Mouse (Mus musculus): ENCODE results near the gene Olfr895. TPM values are rescaled to one million over a fixed set of nuclear protein-coding genes. Genes with fewer than 3 reads are reported as not detected.

Gene Olfr895
- total RNA-seq (2021), result not detected in 2 replicates
- long read RNA-seq, result 0 reads

GRCm38 (mm10) chr9:38267551-38267950, at the start of gene Olfr895:
TSS of gene Olfr895 (plus strand) at chr9:38267851.
- DNase-seq, result no peak

- DNase-seq, result no peak
Measured at GRCm38 (mm10) chr9:38252474-38252873, 15.2 kb upstream of the Olfr895 start, which contains the start of gene Olfr143. TSS of gene Olfr143 (plus strand) at chr9:38252774.

GRCm38 (mm10) chr9:38290807-38291206, 23.2 kb downstream of the Olfr895 start, which contains the start of gene Olfr896-ps1:
TSS of gene Olfr896-ps1 (plus strand) at chr9:38291107.
- DNase-seq, result no peak

Other genes with a start within 250 kb of the Olfr895 start
- gene Olfr883, start 242.0 kb upstream of the Olfr895 start, total RNA-seq (2021), result not detected in 2 replicates
- not detected in 2 replicates for gene Olfr884, start 221.3 kb upstream of the Olfr895 start, total RNA-seq (2021)
- not detected in 2 replicates for gene Olfr885, start 206.5 kb upstream of the Olfr895 start, total RNA-seq (2021)
- not detected in 2 replicates for gene Olfr887, start 183.8 kb upstream of the Olfr895 start, total RNA-seq (2021)
- gene Olfr888, start 159.7 kb upstream of the Olfr895 start, total RNA-seq (2021), result not detected in 2 replicates
- 0.12 TPM in 1 of 2 replicates, not detected in the other for gene Olfr889, start 152.7 kb upstream of the Olfr895 start, total RNA-seq (2021)
- not detected in 2 replicates for gene Olfr890, start 125.3 kb upstream of the Olfr895 start, total RNA-seq (2021)
- not detected in 2 replicates for gene Olfr891, start 87.0 kb upstream of the Olfr895 start, total RNA-seq (2021)
- gene Olfr893, start 59.5 kb upstream of the Olfr895 start, total RNA-seq (2021), result not detected in 2 replicates
- not detected in 2 replicates for gene Olfr894, start 49.8 kb upstream of the Olfr895 start, total RNA-seq (2021)
- not detected in 2 replicates for gene Olfr143, start 15.1 kb upstream of the Olfr895 start, total RNA-seq (2021)
- not detected in 2 replicates for gene Olfr896-ps1, start 23.3 kb downstream of the Olfr895 start, total RNA-seq (2021)
- gene Olfr25, start 61.2 kb downstream of the Olfr895 start, total RNA-seq (2021), result not detected in 2 replicates
- not detected in 2 replicates for gene Olfr898, start 80.6 kb downstream of the Olfr895 start, total RNA-seq (2021)
- gene Olfr250, start 99.0 kb downstream of the Olfr895 start, total RNA-seq (2021), result not detected in 2 replicates
- gene Olfr251, start 109.2 kb downstream of the Olfr895 start, total RNA-seq (2021), result not detected in 2 replicates
- not detected in 2 replicates for gene Olfr147, start 133.8 kb downstream of the Olfr895 start, total RNA-seq (2021)
- not detected in 2 replicates for gene Olfr901, start 161.6 kb downstream of the Olfr895 start, total RNA-seq (2021)
- gene Olfr902, start 179.8 kb downstream of the Olfr895 start, total RNA-seq (2021), result not detected in 2 replicates
- not detected in 2 replicates for gene Olfr904, start 195.3 kb downstream of the Olfr895 start, total RNA-seq (2021)
- not detected in 2 replicates for gene Olfr905, start 203.3 kb downstream of the Olfr895 start, total RNA-seq (2021)
- gene Olfr906, start 219.2 kb downstream of the Olfr895 start, total RNA-seq (2021), result not detected in 2 replicates
- not detected in 2 replicates for gene Olfr907, start 227.9 kb downstream of the Olfr895 start, total RNA-seq (2021)

Measured in adrenal gland, postnatal 25 days (tissue).